Mouse (Mus musculus) testis, adult 2 months (tissue): ENCODE data around the gene Dnm3. TPM values are rescaled to one million over a fixed set of nuclear protein-coding genes. Genes with fewer than 3 reads are reported as not detected.
A peak's percentile ranks its signal among the peaks of the same experiment; 100 is the strongest.

Source experiments
- H3K27ac ChIP-seq: fragments of 200-500 bp; 2 replicates; pipeline ENCODE4 v1.5.1; 2012; ENCODE audit warnings: low read depth, low read length; ENCODE audit not compliant: control insufficient read depth, insufficient read depth
- H3K27me3 ChIP-seq: fragments of 200-500 bp; 2 replicates; pipeline ENCODE4 v1.6.1; 2012; ENCODE audit warnings: mild to moderate bottlenecking, low read length, moderate library complexity; ENCODE audit not compliant: control insufficient read depth, insufficient read depth
- H3K36me3 ChIP-seq: fragments of 200-500 bp; 2 replicates; pipeline ENCODE4 v1.6.1; 2012; ENCODE audit warnings: mild to moderate bottlenecking, low read length; ENCODE audit not compliant: control insufficient read depth, insufficient read depth
- H3K4me1 ChIP-seq: fragments of 200-500 bp; 2 replicates; pipeline ENCODE4 v1.6.1; 2012; ENCODE audit warnings: low read length; ENCODE audit not compliant: control insufficient read depth, insufficient read depth
- H3K4me3 ChIP-seq: fragments of 200-500 bp; 2 replicates; pipeline ENCODE4 v1.5.1; 2012; ENCODE audit warnings: low read depth, mild to moderate bottlenecking, low read length, moderate library complexity, mixed read lengths; ENCODE audit not compliant: control insufficient read depth
- CTCF ChIP-seq: fragments of 200-500 bp; IDR thresholded peaks from 2 replicates; pipeline ENCODE4 v1.5.1; 2012; ENCODE audit warnings: low read depth, mild to moderate bottlenecking, inconsistent platforms, low read length, moderate library complexity; ENCODE audit not compliant: control insufficient read depth, insufficient read depth, insufficient replicate concordance
- POLR2A ChIP-seq: fragments of 200-500 bp; IDR thresholded peaks from 2 replicates; pipeline ENCODE4 v1.6.1; 2012; ENCODE audit warnings: low read depth, mild to moderate bottlenecking, inconsistent platforms, low read length, moderate library complexity; ENCODE audit not compliant: control insufficient read depth
- polyA plus RNA-seq: library from polyadenylated mRNA; depleted of rRNA; stranded (reverse); fragments of >200 nt; gene quantifications from 2 replicates; pipeline ENCODE4 v1.2.3, GENCODE M21; 2012

Dnm3 gene
- polyA plus RNA-seq, 1 experiment: 13.8 TPM

GRCm38 (mm10) chr1:162037968-162038421, 439.8 kb downstream of the Dnm3 start:
- no peak for TF ChIP-seq CTCF
- TF ChIP-seq POLR2A: no peak
- Histone ChIP-seq H3K4me3 (no peak overlapping the region; the same call in 1 of the 2 replicates), H3K36me3 (no peaks in the 10 kb centered on the region), H3K27ac (peak overlapping the region; percentile 42), H3K27me3 (no peaks in the 10 kb centered on the region), H3K4me1 (peaks cover 12% of the 10 kb centered on the region)

GRCm38 (mm10) chr1:162037185-162037765, 440.6 kb downstream of the Dnm3 start:
- Histone ChIP-seq H3K36me3 (no peaks in the 10 kb centered on the region), H3K4me3 (no peak overlapping the region), H3K4me1 (peaks cover 12% of the 10 kb centered on the region), H3K27me3 (no peaks in the 10 kb centered on the region), H3K27ac (no peak overlapping the region; the same call in 1 of the 2 replicates)
- no peak for TF ChIP-seq CTCF
- no peak for TF ChIP-seq POLR2A

- H3K4me1 ChIP-seq: peaks cover 12% of the 10 kb centered on the region
- no peaks in the 10 kb centered on the region for H3K27me3 ChIP-seq
- no peak overlapping the region for H3K4me3 ChIP-seq
- H3K27ac ChIP-seq: no peak overlapping the region; the same call in 1 of the 2 replicates
- no peaks in the 10 kb centered on the region for H3K36me3 ChIP-seq
- TF ChIP-seq CTCF (no peak), POLR2A (no peak)
Measured at GRCm38 (mm10) chr1:162036461-162036835, 441.4 kb downstream of the Dnm3 start.

GRCm38 (mm10) chr1:162035800-162036460, 441.9 kb downstream of the Dnm3 start:
- Histone ChIP-seq H3K4me1 (peaks cover 12% of the 10 kb centered on the region), H3K36me3 (no peaks in the 10 kb centered on the region), H3K4me3 (no peak overlapping the region), H3K27ac (no peak overlapping the region), H3K27me3 (no peaks in the 10 kb centered on the region)
- no peak for TF ChIP-seq POLR2A
- TF ChIP-seq CTCF: no peak

GRCm38 (mm10) chr1:162023681-162024270, 454.1 kb downstream of the Dnm3 start:
- Histone ChIP-seq H3K4me3 (no peak overlapping the region), H3K27ac (no peak overlapping the region)

GRCm38 (mm10) chr1:162020766-162021165, 457.1 kb downstream of the Dnm3 start:
- Histone ChIP-seq H3K36me3 (no peaks in the 10 kb centered on the region), H3K27me3 (no peaks in the 10 kb centered on the region), H3K4me1 (no peaks in the 10 kb centered on the region), H3K4me3 (no peak overlapping the region), H3K27ac (no peak overlapping the region)
- TF ChIP-seq POLR2A: no peak
- no peak for TF ChIP-seq CTCF

More at GRCm38 (mm10) chr1:162023681-162024270, 454.1 kb downstream of the Dnm3 start:
- Histone ChIP-seq H3K27me3 (no peaks in the 10 kb centered on the region), H3K36me3 (no peaks in the 10 kb centered on the region), H3K4me1 (no peaks in the 10 kb centered on the region)
- TF ChIP-seq POLR2A: no peak
- TF ChIP-seq CTCF: no peak

- Histone ChIP-seq H3K4me1 (no peaks in the 10 kb centered on the region), H3K27ac (no peak overlapping the region), H3K27me3 (no peaks in the 10 kb centered on the region), H3K36me3 (no peaks in the 10 kb centered on the region), H3K4me3 (no peak overlapping the region)
- TF ChIP-seq POLR2A (no peak), CTCF (no peak)
Measured at GRCm38 (mm10) chr1:162020303-162020731, 457.5 kb downstream of the Dnm3 start.
